25 mouse cellular contexts compared by ENCODE assay signal in the genomic region with DNA sequence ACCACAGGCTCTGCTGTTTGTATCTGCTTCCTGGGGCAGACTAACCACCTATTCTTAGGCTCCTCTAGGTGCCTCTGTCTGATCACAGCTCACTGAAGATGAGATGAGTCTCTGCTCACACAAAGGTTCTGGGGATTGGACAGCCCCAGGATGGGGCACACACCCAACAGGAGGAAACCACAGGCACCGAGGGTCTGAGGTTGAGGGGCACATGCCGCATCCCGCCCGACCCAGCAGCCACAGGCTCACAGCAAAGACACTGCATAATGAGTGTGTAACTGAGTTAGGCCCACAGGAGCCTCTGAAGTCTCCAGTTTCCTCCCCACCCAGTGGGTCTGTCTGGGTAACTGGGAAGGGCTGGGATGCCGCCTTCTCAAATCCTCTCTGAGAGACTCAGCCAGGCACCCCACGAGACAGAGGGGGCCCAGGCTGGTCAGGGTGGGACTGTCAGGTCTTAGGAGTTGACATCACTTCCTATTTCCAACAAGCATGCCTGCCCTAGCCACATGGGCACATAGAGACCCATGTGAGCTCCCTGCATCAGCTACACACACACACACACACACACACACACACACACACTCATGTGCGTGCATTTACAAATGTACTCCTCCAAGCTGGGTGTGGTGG. TPM values are rescaled to one million over a fixed set of nuclear protein-coding genes. Genes with fewer than 3 reads are reported as not detected.
DNase-seq lines count a peak whose midpoint lies in the region; ATAC-seq lines count a peak whose summit lies in the region.
"Had no signal": no experiment of that assay in that cellular context is flagged by ENCODE, and none has a peak within 500 bp of the region (broad histone marks: within the 10 kb centered on the region; RNA-seq: fewer than 3 reads in every experiment).

No protein-coding gene starts in this region.

- no peaks in the 10 kb centered on the region for H3K36me3 ChIP-seq in forebrain, embryonic 11.5 days (ENCODE audit: control insufficient read depth, insufficient read depth, low read length)
- H3K36me3 ChIP-seq in forebrain, embryonic 13.5 days (ENCODE audit: poor library complexity, severe bottlenecking), result no peaks in the 10 kb centered on the region
- no peaks in the 10 kb centered on the region for H3K36me3 ChIP-seq in limb, embryonic 10.5 days
- H3K36me3 ChIP-seq: G1E; heart, embryonic 15.5 days; hindbrain, embryonic 13.5 days; limb, embryonic 15.5 days; liver, embryonic 15.5 days; stomach, embryonic 15.5 days had no signal

- no peak overlapping the region for H3K9ac ChIP-seq in forebrain, embryonic 11.5 days (ENCODE audit: low read length)
- no peak overlapping the region for H3K9ac ChIP-seq in forebrain, embryonic 13.5 days
- H3K9ac ChIP-seq: heart, embryonic 15.5 days; limb, embryonic 15.5 days; liver, embryonic 15.5 days; stomach, embryonic 15.5 days had no signal

- no peak for ATAC-seq in forebrain, embryonic 11.5 days (replicated peaks; ENCODE audit: low FRiP score)
- no peak for ATAC-seq in forebrain, embryonic 13.5 days
- ATAC-seq: CD4-positive, CD25-positive, alpha-beta regulatory T cell, adult 4 months; inflammation-experienced regulatory T-cells, adult 6 months had no signal

- no peak overlapping the region for H3K4me2 ChIP-seq in forebrain, embryonic 11.5 days (ENCODE audit: low read depth, low read length, severe bottlenecking)
- H3K4me2 ChIP-seq in forebrain, embryonic 13.5 days, result no peak overlapping the region
- H3K4me2 ChIP-seq: heart, embryonic 15.5 days; hindbrain, embryonic 13.5 days; limb, embryonic 15.5 days; liver, embryonic 15.5 days; stomach, embryonic 15.5 days had no signal

- no peaks in the 10 kb centered on the region for H3K27me3 ChIP-seq in forebrain, embryonic 11.5 days (ENCODE audit: control insufficient read depth, insufficient read depth, low read length)
- H3K27me3 ChIP-seq in forebrain, embryonic 13.5 days, result no peaks in the 10 kb centered on the region
- H3K27me3 ChIP-seq in limb, embryonic 10.5 days (ENCODE audit: low read depth, poor library complexity, severe bottlenecking), result peaks cover 100% of the 10 kb centered on the region
- H3K27me3 ChIP-seq: hindbrain, embryonic 13.5 days; liver, embryonic 15.5 days; stomach, embryonic 15.5 days had no signal

- no peak overlapping the region for H3K4me3 ChIP-seq in forebrain, embryonic 11.5 days (ENCODE audit: low read depth, low read length)
- H3K4me3 ChIP-seq in forebrain, embryonic 13.5 days, result no peak overlapping the region
- H3K4me3 ChIP-seq in limb, embryonic 10.5 days, result peak overlapping the region; percentile 18; the same call in 1 of the 2 replicates
- H3K4me3 ChIP-seq: heart, embryonic 15.5 days; hindbrain, embryonic 13.5 days; limb, embryonic 15.5 days; liver, embryonic 15.5 days; stomach, embryonic 15.5 days had no signal

- 74% methylated on average over 7 of the region's 7 CpGs for WGBS in forebrain, embryonic 11.5 days
- 79% methylated on average over 7 of the region's 7 CpGs for WGBS in forebrain, embryonic 13.5 days
- 70% methylated on average over 7 of the region's 7 CpGs for WGBS in limb, embryonic 10.5 days

- H3K4me1 ChIP-seq in forebrain, embryonic 11.5 days (replicated peaks; ENCODE audit: control insufficient read depth, insufficient read depth, low read length), result peaks cover 18% of the 10 kb centered on the region
- peaks cover 10% of the 10 kb centered on the region for H3K4me1 ChIP-seq in forebrain, embryonic 13.5 days
- H3K4me1 ChIP-seq in limb, embryonic 10.5 days, result peaks cover 73% of the 10 kb centered on the region
- H3K4me1 ChIP-seq: heart, embryonic 15.5 days; liver, embryonic 15.5 days; stomach, embryonic 15.5 days had no signal

- H3K27ac ChIP-seq in forebrain, embryonic 11.5 days (ENCODE audit: low read depth, low read length), result peak overlapping the region; percentile 53
- no peak overlapping the region for H3K27ac ChIP-seq in forebrain, embryonic 13.5 days
- H3K27ac ChIP-seq in limb, embryonic 10.5 days, result peak overlapping the region; percentile 65
- H3K27ac ChIP-seq: heart, embryonic 15.5 days; hindbrain, embryonic 13.5 days; limb, embryonic 15.5 days; liver, embryonic 15.5 days; macrophage; stomach, embryonic 15.5 days had no signal

- peak; percentile 40 for DNase-seq in forebrain, embryonic 11.5 days (ENCODE audit: low spot score)
- peak; percentile 21 for DNase-seq in thymus, postnatal 4 days
- no peak for DNase-seq in thymus, postnatal 14 days
- no peak for DNase-seq in limb, embryonic 10.5 days (ENCODE audit: low spot score)
- no peak for DNase-seq in gastrocnemius, postnatal 4 days (ENCODE audit: low spot score in 2 of 2)
- no peak for DNase-seq in urinary bladder, adult 18-20 months (ENCODE audit: low spot score in 2 of 2)
- no peak for DNase-seq in right cerebral cortex, postnatal 14 days
- DNase-seq: adrenal gland, postnatal 25 days; cerebellum, adult 11 months; cerebellum, postnatal 10 days; gastrocnemius, postnatal 10 days; kidney, adult 9 months; kidney, postnatal 25 days; right cerebral cortex, postnatal 25 days; thymus, postnatal 25 days had no signal

- H3K9me3 ChIP-seq in forebrain, embryonic 11.5 days (ENCODE audit: control insufficient read depth, low read length), result no peaks in the 10 kb centered on the region
- no peaks in the 10 kb centered on the region for H3K9me3 ChIP-seq in forebrain, embryonic 13.5 days (replicated peaks)
- H3K9me3 ChIP-seq in limb, embryonic 10.5 days (replicated peaks), result no peaks in the 10 kb centered on the region; the same call in 1 of the 2 replicates
- H3K9me3 ChIP-seq: G1E; heart, embryonic 15.5 days; hindbrain, embryonic 13.5 days; limb, embryonic 15.5 days; liver, embryonic 15.5 days; stomach, embryonic 15.5 days had no signal

RNA-seq across cellular contexts. Expression of gene Rspo1, which starts 16.9 kb away (rescaled TPM):
- polyA plus RNA-seq in forebrain, embryonic 11.5 days (2014; fragmentation: Nextera tagmentation; extraction: Ambion mirVana), result 56.2 and 64.8 TPM in 2 replicates
- 4.9 and 8.5 TPM in 2 replicates for polyA plus RNA-seq in forebrain, embryonic 13.5 days (2015; fragmentation: Nextera tagmentation; extraction: Ambion mirVana)
- 4.8 and 6.3 TPM in 2 replicates for polyA plus RNA-seq in limb, embryonic 10.5 days (2016; fragmentation: Nextera tagmentation; extraction: Ambion mirVana)
- 1 to 10 TPM in 1 of 2 experiments, under 1 TPM in 1; 0.54 to 1.1 TPM for total RNA-seq in gastrocnemius, postnatal 4 days (2021)
- total RNA-seq: G1E had no signal
- polyA plus RNA-seq: CD4-positive, CD25-positive, alpha-beta regulatory T cell, adult 4 months; G1E; inflammation-experienced regulatory T-cells, adult 6 months; macrophage had no signal

RNA-seq across cellular contexts. Expression of gene Cdca8, which starts 30.2 kb away (rescaled TPM):
- polyA plus RNA-seq in forebrain, embryonic 11.5 days (2014; fragmentation: Nextera tagmentation; extraction: Ambion mirVana), result 284 and 293 TPM in 2 replicates
- 172 and 179 TPM in 2 replicates for polyA plus RNA-seq in forebrain, embryonic 13.5 days (2015; fragmentation: Nextera tagmentation; extraction: Ambion mirVana)
- 221 and 226 TPM in 2 replicates for polyA plus RNA-seq in limb, embryonic 10.5 days (2016; fragmentation: Nextera tagmentation; extraction: Ambion mirVana)
- 10 to 100 TPM; 16.7 to 20.1 TPM for total RNA-seq in gastrocnemius, postnatal 4 days (2021)

RNA-seq across cellular contexts. Expression of gene 9930104L06Rik, which starts 32.5 kb away (rescaled TPM):
- polyA plus RNA-seq in forebrain, embryonic 11.5 days (2014; fragmentation: Nextera tagmentation; extraction: Ambion mirVana), result 5.9 and 6.1 TPM in 2 replicates
- polyA plus RNA-seq in forebrain, embryonic 13.5 days (2015; fragmentation: Nextera tagmentation; extraction: Ambion mirVana), result 13.9 and 16.3 TPM in 2 replicates
- 14.6 and 17.0 TPM in 2 replicates for polyA plus RNA-seq in limb, embryonic 10.5 days (2016; fragmentation: Nextera tagmentation; extraction: Ambion mirVana)
- 1 to 10 TPM; 9.6 to 9.8 TPM for total RNA-seq in gastrocnemius, postnatal 4 days (2021)

RNA-seq across cellular contexts. Expression of gene Gnl2, which starts 47.1 kb away (rescaled TPM):
- polyA plus RNA-seq in forebrain, embryonic 11.5 days (2014; fragmentation: Nextera tagmentation; extraction: Ambion mirVana), result 95.5 and 98.5 TPM in 2 replicates
- polyA plus RNA-seq in forebrain, embryonic 13.5 days (2015; fragmentation: Nextera tagmentation; extraction: Ambion mirVana), result 83.2 and 90.8 TPM in 2 replicates
- 83.5 and 83.7 TPM in 2 replicates for polyA plus RNA-seq in limb, embryonic 10.5 days (2016; fragmentation: Nextera tagmentation; extraction: Ambion mirVana)
- 10 to 100 TPM; 45.4 to 58.1 TPM for total RNA-seq in gastrocnemius, postnatal 4 days (2021)

Comparison
In these comparisons a context has a peak if more than half of its experiments do, and no peak if none do; other contexts are left out.
1. DNase-seq: peak in forebrain, embryonic 11.5 days (single experiment) and thymus, postnatal 4 days (single experiment); none in thymus, postnatal 14 days (single experiment), limb, embryonic 10.5 days (single experiment), gastrocnemius, postnatal 4 days (0 of 2), urinary bladder, adult 18-20 months (0 of 2) and right cerebral cortex, postnatal 14 days (single experiment).